Mouse (Mus musculus): ENCODE measurements at regions not wholly inside any gene's neighbourhood (a gene's known extent, or its start where the extent isn't known, plus 50 kb on each side); places are given as distances from the start of the nearest gene placed in this dataset.
"Not testable (repeated sequence)": the region's sequence is repeated elsewhere in the genome, so short reads cannot be mapped to it uniquely, and the experiment has no call there.

GRCm38 (mm10) chr14:86315974-86316373, 825.1 kb downstream of the Diaph3 start:
- DNase-seq (ENCODE audit: low spot score) = no peak

GRCm38 (mm10) chr14:86308949-86309543, 832.0 kb downstream of the Diaph3 start:
- no peak for DNase-seq (ENCODE audit: low spot score)

GRCm38 (mm10) chr14:86307806-86308205, 833.2 kb downstream of the Diaph3 start:
- DNase-seq (ENCODE audit: low spot score) = peak; percentile 5

DNA sequence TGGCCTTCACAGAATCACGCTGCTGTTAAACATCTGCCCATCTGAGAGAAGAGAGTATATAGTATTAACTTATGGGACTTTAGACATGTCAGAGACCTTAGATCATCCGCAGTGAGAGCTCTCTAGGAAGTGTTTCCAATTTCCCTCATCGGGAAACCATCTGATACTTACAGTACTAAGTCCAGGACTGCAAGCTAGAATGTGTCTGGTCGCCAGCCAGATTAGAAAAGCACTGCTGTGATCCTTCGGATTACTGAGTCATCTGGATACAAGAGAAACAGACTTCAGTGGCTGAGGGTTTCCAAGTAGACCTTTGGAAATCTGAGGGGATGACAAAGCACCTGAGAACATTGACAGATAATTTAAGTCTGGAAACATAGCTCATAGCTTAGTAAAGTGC, 839.4 kb downstream of the Diaph3 start:
- DNase-seq (ENCODE audit: low spot score) = no peak

GRCm38 (mm10) chr14:86300811-86301210, 840.2 kb downstream of the Diaph3 start:
- DNase-seq (ENCODE audit: low spot score) = no peak

GRCm38 (mm10) chr14:86297991-86298390, 843.0 kb downstream of the Diaph3 start:
- DNase-seq (ENCODE audit: low spot score) = no peak

- not testable (repeated sequence) for DNase-seq (ENCODE audit: low spot score)
Measured at GRCm38 (mm10) chr14:86294606-86295005, 846.4 kb downstream of the Diaph3 start.

- no peak for DNase-seq (ENCODE audit: low spot score)
Measured at GRCm38 (mm10) chr14:86293804-86294203, 847.2 kb downstream of the Diaph3 start.

DNA sequence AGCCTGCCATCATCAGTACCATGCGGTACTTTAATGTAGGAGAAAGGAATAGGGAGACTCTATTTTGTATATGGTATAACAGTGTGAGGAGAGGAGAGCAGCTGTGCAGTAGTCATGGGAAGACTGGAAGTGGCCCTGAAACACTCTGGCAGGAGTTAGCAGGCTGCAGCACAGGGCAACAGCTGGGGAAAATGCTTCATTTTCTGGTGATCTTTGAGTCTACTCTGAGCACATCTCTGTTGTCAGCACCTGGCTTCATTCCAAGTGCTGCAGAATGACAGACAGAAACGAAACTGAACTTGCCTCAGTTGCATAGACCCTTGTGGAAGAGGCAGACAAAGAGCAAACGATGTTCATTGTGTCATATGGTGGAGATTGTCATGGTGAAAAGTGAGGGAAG, 847.7 kb downstream of the Diaph3 start:
- DNase-seq (ENCODE audit: low spot score) = no peak

GRCm38 (mm10) chr14:86290556-86290955, 850.5 kb downstream of the Diaph3 start:
- no peak for DNase-seq (ENCODE audit: low spot score)

GRCm38 (mm10) chr14:86261640-86262230, 879.3 kb downstream of the Diaph3 start:
- no peak for DNase-seq (ENCODE audit: low spot score)

GRCm38 (mm10) chr14:86254196-86254595, 886.8 kb downstream of the Diaph3 start:
- no peak for DNase-seq (ENCODE audit: low spot score)

DNA sequence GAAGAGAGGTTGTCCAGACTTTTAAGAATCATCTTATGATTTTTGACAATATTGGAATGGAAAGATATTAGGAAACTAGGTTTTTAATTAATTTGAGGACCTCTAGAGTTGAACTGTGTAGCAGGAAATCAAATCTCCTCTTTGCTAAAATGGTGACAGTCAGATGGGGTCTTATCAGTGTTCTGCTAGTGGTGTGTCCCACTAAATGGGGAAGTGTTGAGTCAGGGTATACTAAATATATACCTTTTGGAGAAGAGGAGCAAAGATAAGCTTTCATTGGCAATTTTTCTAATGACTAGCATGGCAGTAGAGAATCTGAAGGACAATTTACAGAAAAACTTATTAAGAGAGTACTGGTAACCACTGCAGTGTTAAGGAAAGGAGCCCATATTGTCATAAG, 889.4 kb downstream of the Diaph3 start:
- DNase-seq (ENCODE audit: low spot score) = no peak

DNA sequence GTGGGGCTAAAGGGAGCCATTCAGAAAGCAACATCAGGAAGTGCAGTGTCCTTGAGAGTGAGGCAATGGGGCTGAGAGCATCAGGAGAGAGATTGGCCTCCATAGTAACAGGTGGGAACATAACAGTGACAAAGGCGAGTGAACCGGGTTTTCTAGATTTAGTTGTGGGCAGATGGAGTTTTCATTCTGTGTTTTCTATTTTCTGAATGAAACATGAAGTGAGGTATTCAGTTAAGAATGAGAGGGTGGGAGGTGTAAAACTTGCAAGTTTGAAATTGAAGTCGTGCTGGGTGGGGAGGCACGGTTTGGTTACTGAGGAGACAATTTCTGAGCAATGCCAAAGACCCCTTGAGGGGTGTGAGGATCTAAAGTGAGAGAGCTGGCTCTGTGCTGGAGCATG, 893.3 kb downstream of the Diaph3 start:
- no peak for DNase-seq (ENCODE audit: low spot score)

DNA sequence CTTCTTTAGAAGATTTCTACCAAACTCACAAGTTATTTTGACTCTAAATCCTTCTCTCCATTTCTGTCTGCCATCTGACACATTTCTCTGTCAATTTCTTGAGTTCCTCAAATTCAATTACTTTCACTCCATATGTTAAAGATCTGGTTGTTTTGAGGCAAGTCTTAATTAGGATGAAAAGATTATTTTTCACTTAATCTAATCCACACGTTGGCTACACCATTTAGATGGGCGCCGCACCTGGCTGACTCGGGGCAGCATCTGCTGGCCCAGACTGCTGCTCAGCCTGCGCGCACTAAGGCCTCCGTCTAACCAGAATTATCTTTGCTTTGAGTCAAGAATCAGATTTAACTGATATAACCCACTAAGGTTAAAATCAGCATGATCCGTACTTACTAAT, 894.3 kb downstream of the Diaph3 start:
- DNase-seq (ENCODE audit: low spot score) = no peak

- DNase-seq (ENCODE audit: low spot score) = no peak
Measured at GRCm38 (mm10) chr14:86243662-86244061, 897.4 kb downstream of the Diaph3 start.

DNA sequence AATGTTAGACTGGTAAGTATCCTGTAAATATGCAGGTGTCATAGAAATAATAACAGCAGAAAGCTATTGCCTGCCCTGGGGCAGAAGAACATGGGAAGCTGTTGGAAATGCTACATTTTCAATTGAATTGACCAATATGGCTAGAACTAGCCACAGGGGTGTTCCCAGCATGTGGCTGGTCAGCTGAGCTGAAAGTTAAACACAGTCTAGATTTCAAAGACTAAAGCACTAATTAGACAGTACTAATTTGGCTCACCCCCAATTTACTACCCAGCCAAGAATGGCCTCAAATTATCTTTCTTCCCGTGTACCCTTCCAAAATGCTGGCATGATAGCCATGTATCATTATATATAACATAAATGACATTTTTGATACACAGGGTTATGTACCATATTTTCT, 898.2 kb downstream of the Diaph3 start:
- no peak for DNase-seq (ENCODE audit: low spot score)

- DNase-seq (ENCODE audit: low spot score) = no peak
Measured at GRCm38 (mm10) chr14:86239090-86239489, 901.9 kb downstream of the Diaph3 start.

DNA sequence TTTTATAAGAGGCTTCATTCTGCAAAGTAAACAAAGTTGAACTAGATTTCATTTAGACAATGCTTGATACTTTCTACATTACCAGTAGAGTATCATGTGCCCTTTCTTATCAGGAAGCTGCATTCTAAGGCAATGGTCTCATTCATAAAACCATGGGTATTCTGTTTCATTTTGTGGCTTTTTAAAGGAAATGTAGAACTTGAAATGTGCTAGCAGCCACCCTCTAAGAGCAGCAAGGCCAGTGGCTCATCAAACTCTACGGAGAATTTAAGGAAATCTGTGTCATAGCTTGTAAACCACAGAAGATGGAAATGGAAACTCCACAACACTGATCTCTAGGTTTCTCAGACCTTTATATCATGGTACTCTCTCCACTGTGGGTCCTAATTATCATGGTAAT, 907.7 kb downstream of the Diaph3 start:
- DNase-seq (ENCODE audit: low spot score) = no peak

DNA sequence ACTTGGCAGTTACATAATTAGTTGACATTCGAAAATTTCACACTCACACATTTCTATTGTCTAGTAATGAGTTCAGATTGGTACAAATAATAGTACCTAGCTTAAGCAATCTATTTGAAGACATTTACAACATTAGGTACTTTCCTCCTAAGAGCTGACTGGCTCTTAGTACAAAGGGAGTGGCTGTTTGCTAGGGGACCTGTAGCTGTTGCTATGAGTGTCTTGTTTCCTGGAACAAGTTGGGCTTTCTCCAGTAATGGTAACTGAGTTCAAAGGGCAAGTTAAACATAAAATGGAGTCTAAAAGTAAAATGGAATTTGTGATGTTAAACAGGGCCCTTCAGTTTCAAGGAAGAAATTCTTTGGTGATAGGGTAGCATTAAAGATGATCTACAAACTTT, 910.4 kb downstream of the Diaph3 start:
- no peak for DNase-seq (ENCODE audit: low spot score)

GRCm38 (mm10) chr14:86229755-86230154, 911.3 kb downstream of the Diaph3 start:
- no peak for DNase-seq (ENCODE audit: low spot score)

DNA sequence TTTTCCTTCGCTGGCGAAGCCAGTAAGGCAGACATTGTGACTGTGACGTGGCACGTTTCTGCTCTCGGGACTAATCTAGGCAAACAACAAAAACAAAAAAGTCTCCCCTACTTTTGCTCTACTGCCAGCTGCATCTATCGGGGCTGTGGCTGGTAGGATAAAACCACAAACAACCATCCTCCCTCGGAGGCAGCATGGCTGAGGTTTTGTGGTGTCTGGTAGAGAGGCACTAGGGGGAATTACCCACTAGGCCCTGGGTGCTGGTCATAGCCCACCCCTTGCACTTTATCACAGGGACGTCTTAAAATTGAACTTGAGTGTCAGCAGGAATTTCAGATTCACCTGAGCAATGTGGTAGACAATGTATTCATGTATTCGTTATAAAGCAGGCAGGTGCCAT, 925.3 kb downstream of the Diaph3 start:
- DNase-seq (ENCODE audit: low spot score) = no peak

DNA sequence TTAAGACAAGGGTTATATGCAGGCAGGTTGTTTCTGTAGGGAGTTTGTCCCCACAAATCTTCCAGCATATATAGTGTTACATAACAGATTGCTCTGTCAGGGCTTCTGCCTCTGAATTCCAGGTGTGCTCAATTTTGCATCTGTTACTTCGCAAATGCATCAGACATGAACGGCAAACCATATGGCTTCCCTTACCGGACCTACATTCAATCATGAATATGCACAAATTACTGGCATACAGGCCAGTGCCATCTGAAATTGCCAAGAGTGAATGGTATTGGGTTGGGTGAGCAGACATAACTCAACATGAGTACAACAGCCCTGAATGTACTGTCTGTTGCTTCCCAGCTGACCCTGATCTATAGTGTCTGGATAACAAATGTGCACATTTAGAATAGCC, 929.4 kb downstream of the Diaph3 start:
- no peak for DNase-seq (ENCODE audit: low spot score)

DNA sequence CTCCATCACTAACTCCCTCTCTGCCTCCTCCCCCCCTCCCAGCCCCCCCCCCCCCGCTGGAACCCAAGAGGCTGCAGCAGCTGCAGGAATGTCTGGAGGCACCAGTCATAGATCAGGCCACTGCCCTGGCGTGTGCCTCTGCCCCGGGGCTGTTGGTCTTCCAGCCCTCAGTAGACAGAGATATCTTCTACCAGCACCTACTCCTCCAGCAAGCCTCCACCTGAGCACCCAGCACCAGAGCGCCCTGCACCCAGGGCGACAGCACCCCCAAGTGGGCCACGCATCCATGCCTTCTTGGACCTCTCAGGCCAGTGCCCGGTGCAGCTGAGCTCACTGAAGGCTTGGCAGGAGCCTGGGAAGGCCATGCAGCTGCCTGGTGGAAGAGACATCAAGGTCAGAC, 936.5 kb downstream of the Diaph3 start:
- DNase-seq (ENCODE audit: low spot score) = no peak

Data from ovary, postnatal 10 days (tissue).